Mouse (Mus musculus) spleen, postnatal 14 days (tissue): ENCODE measurements around the gene E2f4.

Experiments used
- DNase-seq, 2 experiments: peaks; one replicate each; pipeline ENCODE4 v3.0.0; 2021 to 2022; ENCODE audit warnings: low spot score in 2 of 2

The E2f4 gene

GRCm38 (mm10) chr8:105292471-105292870 is 5.0 kb upstream of the E2f4 start:
- DNase-seq, result no peak

DNA sequence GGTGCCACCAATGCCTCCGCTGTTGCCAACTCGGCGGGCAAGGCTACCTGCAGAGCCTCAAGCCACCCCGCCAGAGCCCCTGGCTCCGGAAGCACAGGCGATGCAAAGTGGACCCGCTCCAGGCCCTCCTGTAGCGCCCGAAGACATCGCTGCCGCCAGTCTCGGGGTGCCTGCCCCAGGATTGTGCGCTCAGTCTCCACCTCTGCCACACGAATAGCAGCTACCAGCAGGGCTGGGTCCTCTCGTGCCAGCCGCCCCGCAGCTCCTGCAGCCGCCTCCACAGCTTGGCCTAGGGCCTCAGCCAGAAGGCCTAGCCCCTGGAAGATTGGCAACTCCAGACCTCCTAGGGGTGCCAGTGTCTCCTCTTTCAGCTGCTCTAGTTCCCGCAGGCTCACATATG is 4.1 kb upstream of the E2f4 start:
- DNase-seq, result no peak

DNA sequence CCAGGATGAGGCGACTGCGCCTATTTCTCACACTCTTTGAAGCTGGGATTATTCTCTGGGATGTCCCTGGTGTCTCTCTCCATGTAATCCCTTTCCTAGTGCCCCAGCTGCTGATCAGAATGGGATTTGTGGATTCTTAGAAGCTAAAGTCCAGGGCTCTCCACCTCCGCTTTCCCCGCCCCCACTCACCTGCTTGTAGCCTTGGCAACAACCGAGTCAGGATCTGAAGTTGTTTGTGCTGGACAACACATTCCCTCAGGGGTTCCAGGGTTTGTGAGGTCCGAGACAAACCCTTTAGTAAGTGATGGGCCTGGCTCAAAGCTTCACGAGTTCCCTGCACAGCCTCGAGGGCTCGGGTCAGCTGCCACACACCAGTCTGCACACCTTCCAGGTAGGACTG is 2.7 kb upstream of the E2f4 start:
- no peak for DNase-seq

GRCm38 (mm10) chr8:105295256-105295655 is 2.2 kb upstream of the E2f4 start:
- no peak for DNase-seq

GRCm38 (mm10) chr8:105295895-105296573 is 1.4 kb upstream of the E2f4 start, which contains the start of gene Exoc3l:
Gene Exoc3l, minus strand, starts transcription at chr8:105296101.
- no peak for DNase-seq

DNA sequence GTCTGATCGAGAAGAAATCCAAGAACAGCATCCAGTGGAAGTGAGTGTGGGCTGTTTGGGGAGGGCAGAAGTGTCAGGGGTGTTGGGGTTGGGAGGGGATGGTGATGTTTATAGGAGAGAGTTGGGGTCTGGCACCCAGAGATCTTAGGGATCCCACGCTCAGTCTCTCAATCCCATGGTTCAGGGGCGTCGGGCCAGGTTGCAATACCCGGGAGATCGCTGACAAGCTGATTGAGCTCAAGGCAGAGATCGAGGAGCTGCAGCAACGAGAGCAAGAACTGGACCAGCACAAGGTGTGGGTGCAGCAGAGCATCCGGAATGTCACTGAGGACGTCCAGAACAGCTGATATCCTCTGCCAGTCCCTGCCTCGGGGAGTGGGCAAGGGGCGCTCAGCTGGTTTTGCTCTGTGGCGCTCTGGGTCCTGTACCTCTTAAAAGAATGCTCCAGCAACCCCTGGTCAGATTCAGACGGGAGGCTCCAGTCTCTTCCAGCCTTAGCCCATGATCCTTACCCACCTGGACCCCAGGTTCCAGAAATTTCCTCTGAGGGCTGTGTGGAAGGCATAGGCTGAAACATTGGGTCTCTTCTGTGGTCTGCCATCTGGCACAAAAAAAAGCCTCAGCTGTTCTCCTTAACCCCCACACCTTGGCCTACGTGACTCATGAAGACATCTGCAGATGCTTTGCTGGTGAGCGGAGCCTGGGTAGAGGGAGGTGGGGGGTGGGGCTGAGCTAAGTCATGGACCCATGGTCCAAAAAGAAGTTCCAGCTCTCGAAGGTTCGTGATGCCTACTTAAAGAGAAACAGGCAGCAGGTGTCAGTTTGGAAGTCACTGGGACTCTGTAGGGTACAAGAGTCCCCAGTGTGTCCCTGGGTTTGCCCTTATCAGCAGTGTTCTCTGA is 1.1 kb downstream of the E2f4 start:
- DNase-seq, result no peak

GRCm38 (mm10) chr8:105299962-105300361 is 2.5 kb downstream of the E2f4 start:
- peak; percentile 67 to 72 for DNase-seq

- no peak for DNase-seq
Measured at GRCm38 (mm10) chr8:105303396-105303795, 5.9 kb downstream of the E2f4 start.

DNA sequence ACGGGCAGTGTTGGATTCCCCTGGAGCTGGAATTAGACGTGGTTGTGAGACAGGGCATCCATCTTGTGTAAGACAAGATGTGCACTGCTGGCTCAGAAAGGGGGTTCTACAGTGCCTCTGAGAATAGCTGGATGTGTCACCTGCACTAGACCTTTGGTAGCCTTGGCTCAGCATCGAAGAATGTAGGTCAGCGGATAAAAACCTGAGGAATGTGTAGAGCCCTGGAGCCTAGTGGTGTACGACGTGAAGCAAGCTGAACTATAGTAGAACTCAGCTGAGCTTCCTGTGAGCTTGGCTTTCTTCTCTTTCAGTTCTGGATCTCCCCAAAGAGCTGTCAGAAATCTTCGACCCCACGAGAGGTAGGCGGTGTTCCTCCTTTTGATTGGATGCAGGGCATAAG is 6.4 kb downstream of the E2f4 start:
- no peak for DNase-seq

- DNase-seq, result no peak
Measured at GRCm38 (mm10) chr8:105304325-105305210, 7.1 kb downstream of the E2f4 start.

DNA sequence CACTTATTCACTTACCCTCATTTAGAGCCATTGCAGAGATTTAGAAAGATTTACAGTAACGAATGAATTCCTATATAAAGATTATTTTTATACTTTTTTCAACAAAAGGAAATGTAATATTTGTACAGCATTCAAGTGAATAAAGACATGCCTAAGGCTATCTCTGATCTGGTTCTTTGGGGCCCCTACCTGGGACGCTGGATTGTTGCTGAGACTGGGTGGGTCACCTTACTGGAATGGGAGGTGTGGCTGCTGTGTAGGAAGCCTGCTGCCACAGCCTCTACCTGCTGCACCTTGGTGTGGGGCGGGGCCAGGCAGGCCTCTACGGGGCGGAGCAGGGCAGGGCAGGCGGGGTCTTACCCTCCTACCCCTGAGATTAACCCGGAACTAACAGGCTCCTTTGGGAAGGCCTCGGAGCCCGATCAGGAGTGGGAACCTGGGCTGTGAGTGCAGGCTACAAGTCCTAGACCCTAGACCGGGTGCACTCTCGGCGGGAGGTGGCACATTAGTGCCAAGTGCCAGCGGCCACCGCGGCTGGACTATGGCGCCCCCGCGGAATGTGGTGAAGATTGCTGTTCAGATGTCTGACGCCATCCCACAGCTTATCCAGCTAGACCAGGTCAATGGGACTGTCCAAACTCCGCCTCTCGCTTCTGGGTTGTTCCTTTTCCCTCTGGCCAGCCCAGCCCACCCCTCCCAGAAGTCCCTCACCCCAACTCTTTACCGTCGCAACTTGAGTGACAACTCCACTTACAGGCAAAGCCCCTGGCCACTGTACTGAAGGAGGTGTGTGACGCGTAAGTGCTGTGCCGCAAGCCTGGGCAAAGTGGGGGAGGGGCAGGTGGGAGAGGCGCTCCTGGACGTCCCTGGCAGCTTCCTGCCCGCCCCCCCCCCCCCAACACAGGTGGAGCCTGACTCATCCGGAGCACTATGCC is 8.0 kb downstream of the E2f4 start, which contains the start of gene Elmo3:
TSS of gene Elmo3 (plus strand) at position 391 of the 935 bp plus-strand sequence.
- no peak for DNase-seq

- DNase-seq, result no peak
Measured at GRCm38 (mm10) chr8:105306146-105306691, 8.8 kb downstream of the E2f4 start.

GRCm38 (mm10) chr8:105307670-105308069 is 10.2 kb downstream of the E2f4 start:
- DNase-seq, result no peak

DNA sequence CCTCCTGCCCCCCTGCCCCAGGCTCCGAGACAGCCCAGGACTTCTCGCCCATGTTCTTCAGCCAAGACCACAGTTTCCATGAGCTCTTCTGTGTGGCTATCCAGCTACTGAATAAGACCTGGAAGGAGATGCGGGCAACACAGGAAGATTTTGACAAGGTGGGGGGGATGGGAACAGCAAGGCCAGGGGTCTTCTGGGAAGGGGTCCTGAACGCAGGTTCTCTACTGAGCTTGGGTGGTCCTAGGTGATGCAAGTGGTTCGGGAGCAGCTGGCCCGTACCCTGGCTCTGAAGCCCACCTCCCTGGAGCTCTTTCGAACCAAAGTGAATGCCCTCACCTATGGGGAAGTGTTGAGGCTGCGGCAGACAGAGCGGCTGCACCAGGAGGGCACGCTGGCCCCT is 11.0 kb downstream of the E2f4 start:
- DNase-seq, result no peak

DNA sequence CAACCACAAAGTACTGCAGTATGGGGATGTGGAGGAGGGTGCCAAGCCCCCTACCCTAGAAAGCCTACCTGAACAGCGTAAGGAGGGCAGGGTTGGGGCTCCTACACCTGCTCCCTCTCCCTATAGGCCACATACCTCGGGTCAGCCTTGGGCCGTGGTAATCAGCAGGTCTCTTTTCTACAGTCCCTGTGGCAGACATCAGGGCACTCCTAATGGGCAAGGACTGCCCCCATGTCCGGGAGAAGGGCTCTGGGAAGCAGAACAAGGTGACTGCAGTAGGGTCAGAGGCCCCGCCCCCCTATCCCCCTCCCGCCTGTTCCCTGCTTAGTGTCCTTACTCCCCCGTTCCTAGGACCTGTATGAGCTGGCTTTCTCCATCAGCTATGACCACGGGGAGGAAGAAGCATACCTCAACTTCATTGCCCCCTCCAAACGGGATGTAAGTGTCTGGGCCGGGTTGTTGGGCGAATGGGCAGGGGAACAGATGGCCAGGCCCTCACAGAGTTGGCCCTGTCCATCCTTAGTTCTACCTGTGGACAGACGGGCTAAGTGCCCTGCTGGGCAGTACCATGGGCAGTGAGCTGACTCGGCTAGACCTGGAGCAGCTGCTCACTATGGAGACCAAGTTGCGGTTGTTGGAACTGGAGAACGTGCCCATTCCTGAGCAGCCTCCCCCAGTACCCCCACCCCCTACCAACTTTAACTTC is 11.8 kb downstream of the E2f4 start:
- DNase-seq, result no peak

- DNase-seq, result no peak
Measured at GRCm38 (mm10) chr8:105310118-105310517, 12.7 kb downstream of the E2f4 start.

- no peak for DNase-seq
Measured at GRCm38 (mm10) chr8:105311718-105312117, 14.3 kb downstream of the E2f4 start.

- no peak for DNase-seq
Measured at GRCm38 (mm10) chr8:105312891-105313481, 15.5 kb downstream of the E2f4 start.

DNA sequence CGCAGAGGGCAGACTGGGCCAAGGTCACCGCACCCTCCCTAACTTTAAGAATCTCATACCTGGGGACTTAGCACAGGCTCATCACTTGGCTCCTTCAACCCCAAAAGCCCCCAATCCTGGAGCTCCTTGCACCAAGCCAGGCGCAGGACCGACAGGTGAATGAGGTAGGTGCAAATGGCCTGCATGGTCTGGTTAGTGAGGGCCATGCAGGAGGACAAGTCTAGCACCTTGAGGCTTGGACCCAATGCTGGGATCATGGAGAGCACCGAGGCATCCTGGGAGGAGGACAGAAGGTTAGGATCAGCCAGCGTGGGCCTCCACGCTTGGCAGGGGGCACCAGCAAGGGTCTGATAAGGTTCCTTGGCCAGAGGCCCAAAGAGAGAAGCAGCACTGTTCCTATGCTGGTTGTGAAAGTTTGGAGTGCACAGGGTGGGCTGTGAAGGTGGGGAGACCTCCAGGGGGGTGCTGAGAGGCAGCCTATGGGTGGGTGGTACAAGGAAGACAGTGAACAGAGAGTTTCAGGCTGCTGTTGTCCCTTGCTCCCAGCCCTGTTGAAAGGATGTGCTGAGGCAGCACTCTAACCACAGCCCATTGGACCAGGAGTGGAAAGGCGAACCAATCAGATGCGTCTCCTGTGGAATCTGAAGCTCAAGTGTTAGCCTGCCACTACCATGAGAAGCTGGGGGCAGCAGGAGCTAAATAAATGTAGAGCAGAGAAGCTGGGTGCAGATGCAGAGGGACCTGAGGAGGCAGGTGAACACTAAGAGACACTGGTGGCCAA is 16.3 kb downstream of the E2f4 start:
- DNase-seq, result no peak
